Comparison of ENCODE assay signal across 22 mouse cellular contexts in genomic region chr10:10818061-10818460, GRCm38 (mm10).
A peak's percentile ranks its signal among the peaks of the same experiment; 100 is the strongest.
DNase-seq lines count a peak whose midpoint lies in the region; ATAC-seq lines count a peak whose summit lies in the region.
"Had no signal": no experiment of that assay in that cellular context is flagged by ENCODE, and none has a peak within 500 bp of the region (broad histone marks: within the 10 kb centered on the region; RNA-seq: fewer than 3 reads in every experiment).

No protein-coding gene starts in this region.

- no peaks in the 10 kb centered on the region for H3K36me3 ChIP-seq in embryonic facial prominence, embryonic 14.5 days (ENCODE audit: control insufficient read depth, insufficient read depth, low read length)
- no peaks in the 10 kb centered on the region for H3K36me3 ChIP-seq in embryonic facial prominence, embryonic 10.5 days (replicated peaks)
- H3K36me3 ChIP-seq in kidney, embryonic 14.5 days (ENCODE audit: control insufficient read depth, insufficient read depth, low read length): no peaks in the 10 kb centered on the region
- H3K36me3 ChIP-seq: embryonic facial prominence, embryonic 12.5 days; heart, embryonic 15.5 days had no signal

- no peaks in the 10 kb centered on the region for H3K9me3 ChIP-seq in embryonic facial prominence, embryonic 14.5 days (ENCODE audit: control insufficient read depth, low read length)
- no peaks in the 10 kb centered on the region for H3K9me3 ChIP-seq in embryonic facial prominence, embryonic 10.5 days
- no peaks in the 10 kb centered on the region for H3K9me3 ChIP-seq in kidney, embryonic 14.5 days (ENCODE audit: control insufficient read depth, low read length)
- H3K9me3 ChIP-seq: embryonic facial prominence, embryonic 12.5 days; forebrain, embryonic 13.5 days; heart, embryonic 15.5 days had no signal

- 78% methylated on average over 2 of the region's 2 CpGs for WGBS in embryonic facial prominence, embryonic 14.5 days
- 92% methylated on average over 2 of the region's 2 CpGs for WGBS in embryonic facial prominence, embryonic 10.5 days
- WGBS in kidney, embryonic 14.5 days: 89% methylated on average over 2 of the region's 2 CpGs

- DNase-seq in embryonic facial prominence, embryonic 14.5 days (ENCODE audit: low spot score): peak; percentile 26
- DNase-seq in embryonic facial prominence, embryonic 10.5 days (ENCODE audit: low spot score): no peak
- DNase-seq in lung, postnatal 25 days (ENCODE audit: low spot score): peak; percentile 10
- no peak for DNase-seq in lung, postnatal 14 days
- peak; percentile 52 for DNase-seq in adipocyte (ENCODE audit: low spot score)
- no peak for DNase-seq in liver
- DNase-seq: adrenal gland, postnatal 10 days; cerebellum, adult 11 months; cerebellum, adult 8-10 months; cerebellum, postnatal 14 days; embryo, embryonic 11 days; forebrain, postnatal 0 days; gastrocnemius, postnatal 14 days; heart, adult 2 months; heart, postnatal 14 days had no signal

- no peak overlapping the region for H3K4me2 ChIP-seq in embryonic facial prominence, embryonic 14.5 days (ENCODE audit: low read depth, low read length)
- no peak overlapping the region for H3K4me2 ChIP-seq in kidney, embryonic 14.5 days (replicated peaks; ENCODE audit: low read depth, low read length)
- H3K4me2 ChIP-seq: embryonic facial prominence, embryonic 12.5 days; forebrain, embryonic 13.5 days; heart, embryonic 11.5 days; heart, embryonic 15.5 days; hindbrain, embryonic 14.5 days had no signal

- no peaks in the 10 kb centered on the region for H3K27me3 ChIP-seq in embryonic facial prominence, embryonic 14.5 days (replicated peaks; ENCODE audit: control insufficient read depth, insufficient read depth, low read length)
- no peaks in the 10 kb centered on the region for H3K27me3 ChIP-seq in embryonic facial prominence, embryonic 10.5 days (replicated peaks; ENCODE audit: low read depth, poor library complexity, severe bottlenecking)
- no peaks in the 10 kb centered on the region for H3K27me3 ChIP-seq in kidney, embryonic 14.5 days (ENCODE audit: control insufficient read depth, insufficient read depth, low read length)
- H3K27me3 ChIP-seq: CH12.LX; embryonic facial prominence, embryonic 12.5 days; forebrain, embryonic 13.5 days; heart, embryonic 15.5 days had no signal

- H3K27ac ChIP-seq in embryonic facial prominence, embryonic 14.5 days (replicated peaks; ENCODE audit: low read depth, low read length): no peak overlapping the region
- no peak overlapping the region for H3K27ac ChIP-seq in embryonic facial prominence, embryonic 10.5 days (replicated peaks)
- H3K27ac ChIP-seq in kidney, embryonic 14.5 days (ENCODE audit: low read depth, low read length): no peak overlapping the region
- H3K27ac ChIP-seq: embryonic facial prominence, embryonic 12.5 days; forebrain, embryonic 13.5 days; heart, adult 2 months; heart, embryonic 15.5 days; hindbrain, embryonic 14.5 days had no signal

- H3K9ac ChIP-seq in embryonic facial prominence, embryonic 14.5 days (ENCODE audit: low read depth, low read length): no peak overlapping the region
- no peak overlapping the region for H3K9ac ChIP-seq in kidney, embryonic 14.5 days (ENCODE audit: low read depth, low read length)
- H3K9ac ChIP-seq: embryonic facial prominence, embryonic 12.5 days; forebrain, embryonic 13.5 days; forebrain, postnatal 0 days; heart, embryonic 15.5 days; hindbrain, embryonic 14.5 days had no signal

- no peak overlapping the region for H3K4me3 ChIP-seq in embryonic facial prominence, embryonic 14.5 days (ENCODE audit: low read depth, low read length)
- H3K4me3 ChIP-seq in embryonic facial prominence, embryonic 10.5 days: no peak overlapping the region
- no peak overlapping the region for H3K4me3 ChIP-seq in kidney, embryonic 14.5 days (ENCODE audit: low read length)
- H3K4me3 ChIP-seq: embryonic facial prominence, embryonic 12.5 days; forebrain, embryonic 13.5 days; heart, adult 2 months; heart, embryonic 15.5 days had no signal

- H3K4me1 ChIP-seq in embryonic facial prominence, embryonic 14.5 days (ENCODE audit: control insufficient read depth, insufficient read depth, low read length): no peaks in the 10 kb centered on the region
- no peaks in the 10 kb centered on the region for H3K4me1 ChIP-seq in embryonic facial prominence, embryonic 10.5 days
- no peaks in the 10 kb centered on the region for H3K4me1 ChIP-seq in kidney, embryonic 14.5 days (ENCODE audit: control insufficient read depth, insufficient read depth, low read length)
- H3K4me1 ChIP-seq: embryonic facial prominence, embryonic 12.5 days; heart, embryonic 15.5 days had no signal

- no peak for ATAC-seq in embryonic facial prominence, embryonic 14.5 days (ENCODE audit: low read depth)
- ATAC-seq in kidney, embryonic 14.5 days (ENCODE audit: low FRiP score, low TSS enrichment): no peak
- ATAC-seq: forebrain, embryonic 13.5 days; forebrain, postnatal 0 days had no signal

Comparison
In these comparisons a context has a peak if more than half of its experiments do, and no peak if none do; other contexts are left out.
1. DNase-seq: peak in embryonic facial prominence, embryonic 14.5 days (single experiment), lung, postnatal 25 days (single experiment) and adipocyte (single experiment); none in embryonic facial prominence, embryonic 10.5 days (single experiment), lung, postnatal 14 days (single experiment) and liver (single experiment).